Mouse (Mus musculus): ENCODE data around the gene Gm21093.
"Not testable (repeated sequence)": the region's sequence is repeated elsewhere in the genome, so short reads cannot be mapped to it uniquely, and the experiment has no call there.

The Gm21093 gene

GRCm38 (mm10) chr4:42034626-42035025 is at the start of gene Gm21093:
Gm21093 (minus strand) TSS chr4:42034726.
- not testable (repeated sequence) for DNase-seq (ENCODE audit: extremely low spot score)
